Mouse (Mus musculus) spleen, embryonic (tissue): ENCODE results near the gene Tpt1.

Experiments used
- CTCF ChIA-PET: fragments of 350-600 bp; sonication (Branson Sonifier 250); formaldehyde crosslinking; loops from one replicate; lab custom pipeline; 2022; lab: Charles Lee

The Tpt1 gene

DNA sequence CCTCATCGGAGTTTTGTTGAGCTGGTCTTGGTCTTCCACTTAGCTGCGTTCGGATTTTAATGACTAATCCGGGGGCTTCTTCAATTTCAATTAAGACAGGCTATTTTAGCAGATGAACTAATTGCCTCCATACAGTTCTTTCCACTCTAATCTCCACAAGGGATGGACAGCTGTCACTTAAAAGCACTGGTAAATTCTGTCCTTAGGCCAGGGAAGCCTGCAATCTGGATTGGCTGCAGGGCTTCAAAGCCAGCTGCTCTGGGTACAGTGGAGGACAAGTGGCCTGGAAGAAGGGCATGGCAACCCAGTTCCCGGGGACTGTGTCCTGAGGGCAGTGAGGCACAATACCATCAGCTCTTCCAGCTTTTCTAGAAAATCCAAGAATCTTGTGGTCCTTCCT, 26.2 kb downstream of the Tpt1 start:
- CTCF ChIA-PET = interaction anchor here (0.6 to 0.8 kb wide), 2 partner anchors 46 to 1137 kb away, joined by 4 to 7 read pairs; no protein-coding TSS in a partner anchor

DNA sequence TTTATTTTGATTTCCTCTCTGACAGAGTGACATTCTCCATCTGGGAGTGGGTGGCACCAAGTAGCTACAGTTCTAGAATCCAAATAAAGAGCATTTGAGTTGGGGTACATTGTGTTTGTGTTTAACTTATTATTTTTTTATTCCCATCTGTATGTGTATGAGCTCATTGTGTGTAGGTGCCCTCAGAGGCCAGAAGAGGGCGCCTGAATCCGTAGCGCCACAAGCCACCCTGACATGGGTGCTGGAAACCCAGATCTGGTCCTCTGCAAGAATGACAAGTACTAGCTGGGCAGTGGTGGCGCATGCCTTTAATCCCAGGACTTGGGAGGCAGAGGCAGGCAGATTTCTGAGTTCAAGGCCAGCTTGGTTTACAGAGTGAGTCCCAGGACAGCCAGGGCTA, 26.9 kb downstream of the Tpt1 start:
- CTCF ChIA-PET = no interaction called here

DNA sequence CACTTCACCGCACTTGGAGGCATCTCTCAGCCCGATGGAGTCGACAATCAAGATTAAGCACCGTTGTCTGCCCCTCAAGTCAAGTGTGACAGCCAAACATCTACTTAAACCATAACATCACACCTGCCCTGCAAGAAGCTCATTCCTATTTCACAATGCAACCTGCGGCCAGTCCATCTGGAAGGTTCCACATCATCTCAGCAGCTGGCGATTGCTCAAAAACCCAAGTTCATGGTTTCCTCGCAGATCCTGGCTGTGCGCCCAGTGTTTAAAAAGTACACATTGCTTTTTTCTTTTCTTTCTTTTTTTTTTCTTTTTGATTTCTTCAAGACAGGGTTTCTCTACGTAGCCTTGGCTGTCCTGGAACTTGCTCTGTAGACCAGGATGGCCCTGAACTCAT, 28.7 kb downstream of the Tpt1 start:
- CTCF ChIA-PET = no interaction called here

DNA sequence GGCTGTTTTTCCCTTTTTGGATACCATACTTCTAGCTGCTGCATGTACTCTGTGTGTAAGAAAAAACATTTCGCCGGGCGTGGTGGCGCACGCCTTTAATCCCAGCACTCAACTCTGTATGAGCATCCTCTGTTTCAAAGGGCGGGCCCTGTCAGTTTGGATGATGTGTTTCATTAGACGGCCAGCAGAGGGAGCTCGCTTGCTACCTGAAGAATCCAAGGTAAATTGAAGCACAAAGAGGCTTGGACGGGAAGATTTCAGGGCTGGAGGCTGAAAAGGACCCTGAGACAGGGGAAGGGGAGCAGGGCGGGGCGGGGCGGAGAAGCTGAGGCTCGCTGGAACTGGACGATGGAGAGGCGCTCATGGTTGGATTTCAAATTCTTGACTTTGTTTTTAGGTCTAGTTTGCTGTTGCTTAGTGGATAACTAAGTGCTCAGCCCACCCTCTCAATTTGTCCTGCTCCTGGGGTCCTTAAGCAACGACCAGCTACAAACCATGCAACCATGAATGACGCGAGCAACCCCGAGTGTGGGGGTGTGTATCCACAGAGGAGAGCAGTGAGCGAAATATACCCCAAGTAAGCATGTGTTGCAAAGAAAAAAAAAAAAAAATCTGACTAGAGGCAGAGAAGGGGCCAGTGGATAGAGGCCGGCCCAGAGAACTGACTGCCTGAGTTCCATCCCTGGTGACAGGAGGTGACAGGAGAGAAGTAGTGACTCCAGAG, 31.6 kb downstream of the Tpt1 start:
- CTCF ChIA-PET = interaction anchor here (0.6 kb wide), 1 partner anchor 1129 kb away, joined by 3 read pairs; no protein-coding TSS in a partner anchor

DNA sequence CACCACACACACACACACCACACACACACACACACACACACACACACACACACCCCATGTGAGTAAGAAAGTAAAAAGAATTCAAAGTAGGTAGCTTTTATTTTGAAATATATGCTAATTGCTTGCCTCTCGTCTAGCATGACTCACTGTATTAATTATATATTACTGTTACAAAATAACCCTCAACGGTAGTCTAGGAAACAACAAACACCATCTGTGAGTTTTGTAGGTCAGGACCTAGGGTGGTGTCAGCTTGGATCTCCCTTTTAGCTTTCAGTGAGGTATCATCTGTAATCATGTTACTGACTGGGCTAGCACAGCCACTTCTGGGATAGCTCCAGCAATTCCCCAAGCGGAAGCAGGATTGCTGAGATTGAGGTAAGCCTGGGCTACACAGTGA, 32.4 kb downstream of the Tpt1 start:
- CTCF ChIA-PET = interaction anchor here (0.6 kb wide), 1 partner anchor 1128 kb away, joined by 3 read pairs; no protein-coding TSS in a partner anchor

DNA sequence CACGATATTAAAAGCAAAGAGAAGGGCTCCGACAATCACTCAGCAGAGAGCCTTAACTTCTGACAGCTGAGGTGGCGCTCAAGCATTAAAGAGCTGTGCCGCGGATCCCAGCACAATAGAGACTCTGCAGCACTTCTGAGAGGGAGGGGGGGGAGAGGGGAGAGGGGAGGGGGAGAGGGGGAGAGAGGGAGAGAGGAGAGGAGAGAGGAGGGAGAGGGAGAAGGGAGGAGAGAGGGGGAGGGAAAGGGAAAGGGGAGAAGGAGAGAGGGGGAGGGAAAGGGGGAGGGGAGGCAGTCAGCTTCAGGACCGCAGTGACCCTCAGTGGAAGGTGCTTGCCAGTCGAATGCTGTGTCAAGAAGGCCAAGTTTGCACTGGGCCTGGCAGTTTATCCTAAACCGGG, 34.1 kb downstream of the Tpt1 start:
- CTCF ChIA-PET = no interaction called here

DNA sequence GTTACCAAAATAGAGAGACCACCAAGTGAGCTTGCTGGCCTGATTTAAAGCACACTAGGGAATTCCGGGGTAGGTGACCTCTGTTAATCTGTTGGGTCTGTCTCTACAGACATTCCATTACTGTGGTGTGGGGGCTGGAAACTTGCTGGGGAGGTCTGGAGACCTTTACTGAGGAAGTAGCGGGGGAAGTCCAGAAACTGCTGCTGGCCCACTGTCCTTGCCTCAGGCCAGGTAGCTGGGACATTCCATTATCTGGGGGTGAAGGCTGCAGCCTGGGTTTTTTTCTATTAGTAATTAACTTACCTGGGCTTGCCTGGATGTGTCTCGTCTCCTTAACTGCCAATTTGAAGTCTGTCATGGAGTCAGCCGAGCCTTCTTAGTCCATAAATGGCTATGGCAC, 37.0 kb downstream of the Tpt1 start:
- CTCF ChIA-PET = no interaction called here

DNA sequence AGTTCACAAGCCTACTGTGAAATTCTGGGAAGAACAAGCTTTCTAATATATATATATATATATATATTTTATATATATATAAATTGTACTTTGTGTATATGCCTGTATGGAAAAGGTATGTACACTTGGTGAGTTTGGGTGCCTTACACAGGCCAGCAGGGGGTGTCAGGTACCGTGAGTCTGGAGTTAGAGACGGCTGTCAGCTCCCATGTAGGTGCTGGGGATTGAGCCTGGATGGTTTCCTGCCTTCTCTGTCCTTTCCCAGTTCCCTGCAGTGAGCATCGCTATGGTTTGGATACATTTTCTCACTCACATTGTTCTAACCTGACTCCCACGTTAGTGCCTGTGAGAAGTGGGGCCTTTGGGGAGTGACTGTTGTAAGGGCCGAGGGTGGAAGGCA, 38.4 kb downstream of the Tpt1 start:
- CTCF ChIA-PET = no interaction called here

DNA sequence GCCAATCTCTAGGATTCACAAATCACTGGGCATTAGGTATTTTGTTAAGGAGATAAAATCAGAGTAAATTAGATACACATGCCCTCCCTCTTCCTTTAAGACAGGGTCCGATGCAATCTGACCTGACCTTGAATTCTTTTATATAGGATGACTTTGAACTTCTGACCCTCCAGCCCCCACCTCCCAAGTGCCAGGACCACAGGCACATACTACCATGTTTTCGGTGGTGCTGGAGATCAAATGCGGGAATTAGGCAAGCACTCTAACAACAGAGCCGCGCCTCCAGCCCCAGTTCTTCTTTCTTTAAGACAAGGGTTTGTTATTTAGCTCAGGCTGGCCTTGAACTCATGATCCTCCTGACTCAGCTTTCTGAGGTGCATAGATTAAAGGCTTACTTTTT, 39.0 kb downstream of the Tpt1 start:
- CTCF ChIA-PET = no interaction called here

DNA sequence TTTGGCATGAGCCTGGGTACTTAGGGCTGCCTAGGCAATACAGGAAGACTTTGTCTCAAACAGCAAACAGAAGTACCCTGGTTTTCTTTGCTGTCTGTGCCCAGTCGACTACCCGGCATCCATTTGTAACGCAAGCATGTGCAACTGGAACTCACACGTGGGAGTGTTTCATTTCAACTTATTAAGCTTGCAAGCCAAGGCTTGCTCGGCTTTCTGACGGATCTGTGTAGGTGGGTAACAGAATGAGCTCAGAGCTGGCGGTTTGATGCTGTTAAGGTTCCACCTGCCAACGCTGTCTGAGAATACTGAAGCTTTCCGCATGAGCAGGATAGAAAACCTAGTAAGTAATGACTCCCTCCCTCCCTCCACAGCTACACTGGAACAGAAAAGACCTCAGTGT, 47.2 kb downstream of the Tpt1 start:
- CTCF ChIA-PET = no interaction called here
